Comparison of ENCODE assay signal across 8 mouse cellular contexts in genomic region chr1:168383832-168384593, GRCm38 (mm10). TPM values are rescaled to one million over a fixed set of nuclear protein-coding genes. Genes with fewer than 3 reads are reported as not detected.
DNase-seq lines count a peak whose midpoint lies in the region; ATAC-seq lines count a peak whose summit lies in the region.

No protein-coding gene starts in this region.

- no peak for ATAC-seq in heart, embryonic 15.5 days (replicated peaks; ENCODE audit: insufficient number of reproducible peaks, insufficient read depth, low FRiP score, low read depth)
- peak; percentile 30 for ATAC-seq in embryonic facial prominence, embryonic 14.5 days (ENCODE audit: low read depth)
- ATAC-seq in midbrain, embryonic 15.5 days (replicated peaks): 0 out of 2 replicates have a peak, but pooled peaks have one; percentile 27

- H3K4me3 ChIP-seq in heart, embryonic 15.5 days: no peak overlapping the region
- H3K4me3 ChIP-seq in embryonic facial prominence, embryonic 14.5 days (ENCODE audit: low read depth, low read length): no peak overlapping the region
- H3K4me3 ChIP-seq in midbrain, embryonic 15.5 days: no peak overlapping the region

- H3K9me3 ChIP-seq in heart, embryonic 15.5 days (replicated peaks): no peaks in the 10 kb centered on the region
- H3K9me3 ChIP-seq in embryonic facial prominence, embryonic 14.5 days (ENCODE audit: control insufficient read depth, low read length): no peaks in the 10 kb centered on the region
- H3K9me3 ChIP-seq in midbrain, embryonic 15.5 days: no peaks in the 10 kb centered on the region

- no peak for DNase-seq in heart, postnatal 14 days
- peak; percentile 56 for DNase-seq in embryonic facial prominence, embryonic 14.5 days (ENCODE audit: low spot score)
- peak; percentile 80 for DNase-seq in kidney, adult 11 months
- no peak for DNase-seq in adrenal gland, adult 18-20 months (ENCODE audit: low spot score in 2 of 2)
- no peak for DNase-seq in gastrocnemius, postnatal 14 days
- DNase-seq in cerebellum, adult 11 months: no peak

- no peaks in the 10 kb centered on the region for H3K27me3 ChIP-seq in heart, embryonic 15.5 days
- H3K27me3 ChIP-seq in embryonic facial prominence, embryonic 14.5 days (replicated peaks; ENCODE audit: control insufficient read depth, insufficient read depth, low read length): no peaks in the 10 kb centered on the region
- H3K27me3 ChIP-seq in midbrain, embryonic 15.5 days (replicated peaks): no peaks in the 10 kb centered on the region

- H3K36me3 ChIP-seq in heart, embryonic 15.5 days: no peaks in the 10 kb centered on the region
- 0 out of 2 replicates have a peak, but pooled peaks cover 7% of the 10 kb centered on the region for H3K36me3 ChIP-seq in embryonic facial prominence, embryonic 14.5 days (ENCODE audit: control insufficient read depth, insufficient read depth, low read length)
- no peaks in the 10 kb centered on the region for H3K36me3 ChIP-seq in midbrain, embryonic 15.5 days (replicated peaks)

- WGBS in heart, embryonic 15.5 days: 57% methylated on average over 5 of the region's 5 CpGs
- WGBS in embryonic facial prominence, embryonic 14.5 days: 38% methylated on average over 5 of the region's 5 CpGs
- WGBS in midbrain, embryonic 15.5 days: 31% methylated on average over 5 of the region's 5 CpGs

- peak overlapping the region; percentile 90 for H3K27ac ChIP-seq in heart, embryonic 15.5 days
- H3K27ac ChIP-seq in embryonic facial prominence, embryonic 14.5 days (replicated peaks; ENCODE audit: low read depth, low read length): peak overlapping the region; percentile 56
- H3K27ac ChIP-seq in midbrain, embryonic 15.5 days: peak overlapping the region; percentile 28

- no peak overlapping the region for H3K9ac ChIP-seq in heart, embryonic 15.5 days
- H3K9ac ChIP-seq in embryonic facial prominence, embryonic 14.5 days (ENCODE audit: low read depth, low read length): no peak overlapping the region
- no peak overlapping the region for H3K9ac ChIP-seq in midbrain, embryonic 15.5 days

- H3K4me2 ChIP-seq in heart, embryonic 15.5 days: no peak overlapping the region
- H3K4me2 ChIP-seq in embryonic facial prominence, embryonic 14.5 days (ENCODE audit: low read depth, low read length): no peak overlapping the region
- H3K4me2 ChIP-seq in midbrain, embryonic 15.5 days: no peak overlapping the region

- intact Hi-C loops in heart, postnatal 14 days (cut with DNase I): loop anchor here (2.0 kb wide), 1 partner anchor 49 kb away; the partner anchor contains the start of gene Pbx1
- intact Hi-C loops in gastrocnemius, postnatal 14 days (cut with DNase I; ENCODE audit: low total_unique reads): no loop called here

- peaks cover 81% of the 10 kb centered on the region for H3K4me1 ChIP-seq in heart, embryonic 15.5 days (replicated peaks)
- peaks cover 63% of the 10 kb centered on the region for H3K4me1 ChIP-seq in embryonic facial prominence, embryonic 14.5 days (ENCODE audit: control insufficient read depth, insufficient read depth, low read length)
- peaks cover 77% of the 10 kb centered on the region for H3K4me1 ChIP-seq in midbrain, embryonic 15.5 days

RNA-seq across cellular contexts. Expression of gene Pbx1, which starts 48.1 kb away (rescaled TPM):
- polyA plus RNA-seq in heart, embryonic 15.5 days (2015; fragmentation: Nextera tagmentation; extraction: Ambion mirVana): 21.6 and 22.1 TPM in 2 replicates
- total RNA-seq in heart, postnatal 14 days (2021): 10 to 100 TPM; 54.2 to 63.0 TPM
- 30.5 and 34.7 TPM in 2 replicates for polyA plus RNA-seq in embryonic facial prominence, embryonic 14.5 days (2014; fragmentation: Nextera tagmentation; extraction: Ambion mirVana)
- 83.0 and 88.2 TPM in 2 replicates for polyA plus RNA-seq in midbrain, embryonic 15.5 days (2015; fragmentation: Nextera tagmentation; extraction: Ambion mirVana)
- total RNA-seq in adrenal gland, adult 18-20 months (2021): 100 to 1,000 TPM; 143 to 202 TPM
- total RNA-seq in gastrocnemius, postnatal 14 days (2021): 10 to 100 TPM; 20.3 to 23.0 TPM

Comparison
In these comparisons a context has a peak if more than half of its experiments do, and no peak if none do; other contexts are left out.
1. H3K27ac ChIP-seq: peak in every context shown above with its lines; median percentile 90 in heart, embryonic 15.5 days; 56 in embryonic facial prominence, embryonic 14.5 days; 28 in midbrain, embryonic 15.5 days.
2. DNase-seq: peak in embryonic facial prominence, embryonic 14.5 days (single experiment) and kidney, adult 11 months (single experiment); none in heart, postnatal 14 days (0 of 2), adrenal gland, adult 18-20 months (0 of 2), gastrocnemius, postnatal 14 days (single experiment) and cerebellum, adult 11 months (single experiment).